19 mouse cellular contexts compared by ENCODE assay signal in the genomic region with DNA sequence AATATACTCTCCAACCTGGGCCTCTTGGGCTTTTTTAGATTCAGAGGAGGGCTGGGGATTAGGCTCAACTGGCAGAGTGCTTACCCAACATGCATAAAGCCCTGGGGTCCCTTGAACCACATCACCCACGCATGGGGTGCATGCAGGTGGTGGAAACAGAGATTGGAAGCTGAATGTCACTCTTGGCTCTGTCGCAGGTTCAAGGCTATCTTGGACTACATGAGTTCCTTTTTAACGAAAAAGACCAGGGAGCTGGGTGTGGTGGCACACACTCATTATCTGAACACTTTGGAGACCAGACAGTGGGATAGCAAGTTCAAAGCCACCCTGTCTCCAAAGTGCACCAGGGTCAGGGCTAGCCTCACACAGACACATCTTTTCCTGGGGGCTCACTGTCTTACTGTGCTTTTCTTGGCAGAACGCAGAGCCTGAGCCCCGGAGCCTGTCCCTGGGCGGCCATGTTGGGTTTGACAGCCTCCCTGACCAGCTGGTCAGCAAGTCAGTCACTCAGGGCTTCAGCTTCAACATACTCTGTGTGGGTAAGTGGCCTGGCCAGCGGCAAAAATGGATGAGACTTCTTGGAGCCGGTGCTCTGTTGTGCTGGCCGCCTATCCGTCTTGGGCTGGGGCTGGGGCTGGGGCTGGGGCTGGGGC. TPM values are rescaled to one million over a fixed set of nuclear protein-coding genes. Genes with fewer than 3 reads are reported as not detected.
"Had no signal": no experiment of that assay in that cellular context is flagged by ENCODE, and none has a peak within 500 bp of the region (broad histone marks: within the 10 kb centered on the region; RNA-seq: fewer than 3 reads in every experiment).

No protein-coding gene starts in this region.

- H3K4me2 ChIP-seq: limb, embryonic 13.5 days; neural tube, embryonic 12.5 days had no signal

- H3K9ac ChIP-seq: limb, embryonic 13.5 days; liver, embryonic 14.5 days; neural tube, embryonic 12.5 days had no signal

- H3K27me3 ChIP-seq: limb, embryonic 13.5 days; neural tube, embryonic 12.5 days had no signal

- DNase-seq: kidney, adult 8-10 months; kidney, postnatal 25 days; left cerebral cortex, postnatal 4 days; lung, adult 2 months; lung, postnatal 36 days; midbrain, embryonic 14.5 days; thymus, postnatal 36 days had no signal

- H3K4me3 ChIP-seq: limb, embryonic 13.5 days; midbrain, embryonic 10.5 days; myocyte; neural tube, embryonic 12.5 days had no signal

- H3K27ac ChIP-seq: limb, embryonic 13.5 days; liver, embryonic 14.5 days; midbrain, embryonic 10.5 days; neural tube, embryonic 12.5 days; stomach, postnatal 0 days had no signal

- ATAC-seq: intestine, postnatal 0 days; lung, postnatal 0 days had no signal

- H3K9me3 ChIP-seq: limb, embryonic 13.5 days; midbrain, embryonic 10.5 days; neural tube, embryonic 12.5 days had no signal

RNA-seq across cellular contexts. Expression of a gene that starts 51.6 kb away (rescaled TPM):
- total RNA-seq: megakaryocyte, adult 5-6 weeks; neutrophil, adult 5-6 weeks had no signal
- polyA plus RNA-seq: myocyte had no signal

RNA-seq across cellular contexts. Expression of a gene that starts 51.7 kb away (rescaled TPM):
- total RNA-seq: megakaryocyte, adult 5-6 weeks; neutrophil, adult 5-6 weeks had no signal
- polyA plus RNA-seq: intestine, postnatal 0 days; kidney, embryonic 16.5 days; limb, embryonic 13.5 days; lung, adult 2 months; lung, postnatal 0 days; midbrain, embryonic 10.5 days; midbrain, embryonic 14.5 days; myocyte; neural tube, embryonic 12.5 days; stomach, postnatal 0 days; thymus, postnatal 0 days had no signal
